Mouse (Mus musculus) heart, embryonic 13.5 days (tissue): Measurements from ENCODE around the gene Kif1bp. TPM values are rescaled to one million over a fixed set of nuclear protein-coding genes. Genes with fewer than 3 reads are reported as not detected.
"Not testable (repeated sequence)": the region's sequence is repeated elsewhere in the genome, so short reads cannot be mapped to it uniquely, and the experiment has no call there.

ENCODE experiments used
- ATAC-seq: fragments of 200-750 bp; cut with Nextera tagmentation; 2 replicates; pipeline ENCODE4 v1.8.0; 2017; ENCODE audit warnings: moderate TSS enrichment; ENCODE audit not compliant: insufficient number of reproducible peaks, low FRiP score, low TSS enrichment; ENCODE audit errors: extremely low read depth
- H3K27ac ChIP-seq: fragments of 300-500 bp; sonication (generic); replicated peaks from 2 replicates; pipeline ENCODE4 v1.5.1; 2015; ENCODE audit warnings: moderate library complexity, mild to moderate bottlenecking, inconsistent platforms
- H3K27me3 ChIP-seq: fragments of 300-500 bp; sonication (generic); replicated peaks from 2 replicates; pipeline ENCODE4 v1.6.1; 2015; ENCODE audit warnings: mild to moderate bottlenecking, inconsistent platforms
- H3K36me3 ChIP-seq: fragments of 300-500 bp; sonication (generic); 2 replicates; pipeline ENCODE4 v1.6.1; 2015; ENCODE audit warnings: mild to moderate bottlenecking, inconsistent platforms
- H3K4me1 ChIP-seq: fragments of 300-500 bp; sonication (generic); 2 replicates; pipeline ENCODE4 v1.6.1; 2015; ENCODE audit warnings: inconsistent platforms
- H3K4me2 ChIP-seq: fragments of 300-500 bp; sonication (generic); 2 replicates; pipeline ENCODE4 v1.6.1; 2015; ENCODE audit warnings: inconsistent platforms, mild to moderate bottlenecking, moderate library complexity
- H3K4me3 ChIP-seq: fragments of 300-500 bp; sonication (generic); 2 replicates; pipeline ENCODE4 v1.5.1; 2015; ENCODE audit warnings: moderate library complexity, mild to moderate bottlenecking, inconsistent platforms
- H3K9ac ChIP-seq: fragments of 300-500 bp; sonication (generic); 2 replicates; pipeline ENCODE4 v1.6.1; 2015; ENCODE audit warnings: inconsistent platforms, mild to moderate bottlenecking, moderate library complexity
- H3K9me3 ChIP-seq: fragments of 300-500 bp; sonication (generic); 2 replicates; pipeline ENCODE4 v1.6.1; 2016; ENCODE audit warnings: inconsistent platforms
- WGBS: fragments of 180-500 bp; shearing (Covaris S2); methylation state at CpG from one replicate; pipeline ENCODE4 v1.1.7; 2015; ENCODE audit warnings: mixed read lengths; 5-methylcytosine and 5-hydroxymethylcytosine counted together
- polyA plus RNA-seq: library from polyadenylated mRNA; unstranded; fragments of >200 nt; fragmentation: Nextera tagmentation; extraction: Ambion mirVana; gene quantifications from 2 replicates; pipeline ENCODE4 v1.2.1, GENCODE M21; 2015

The Kif1bp gene
- polyA plus RNA-seq, 1 experiment from 2014 or later = 26.0 TPM

DNA sequence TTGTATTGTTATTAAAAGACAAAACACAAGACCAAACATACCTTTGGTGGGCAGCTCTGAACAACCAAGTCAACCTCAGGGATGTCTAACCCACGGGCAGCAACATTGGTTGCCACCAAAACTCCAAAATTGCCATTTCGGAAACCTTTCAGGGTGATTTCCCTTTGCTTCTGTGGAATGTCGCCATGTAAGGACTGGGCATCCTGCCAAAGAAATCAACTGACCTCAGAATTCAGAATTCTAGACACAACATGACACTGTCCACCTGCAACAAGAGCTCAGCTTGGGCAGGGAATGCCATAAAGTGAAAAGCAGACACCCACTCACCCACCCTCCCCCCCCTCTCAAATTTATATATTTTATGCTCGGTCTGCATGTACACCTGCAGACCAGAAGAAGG, 10.4 kb upstream of the Kif1bp start:
- Histone ChIP-seq H3K27ac (no peak overlapping the region), H3K4me3 (no peak overlapping the region), H3K9ac (no peak overlapping the region), H3K9me3 (no peaks in the 10 kb centered on the region), H3K4me2 (no peak overlapping the region), H3K27me3 (no peaks in the 10 kb centered on the region), H3K36me3 (peaks cover 98% of the 10 kb centered on the region), H3K4me1 (peaks cover 10% of the 10 kb centered on the region)
- 70% methylated on average over 4 of the region's 4 CpGs for WGBS
- ATAC-seq = no peak

DNA sequence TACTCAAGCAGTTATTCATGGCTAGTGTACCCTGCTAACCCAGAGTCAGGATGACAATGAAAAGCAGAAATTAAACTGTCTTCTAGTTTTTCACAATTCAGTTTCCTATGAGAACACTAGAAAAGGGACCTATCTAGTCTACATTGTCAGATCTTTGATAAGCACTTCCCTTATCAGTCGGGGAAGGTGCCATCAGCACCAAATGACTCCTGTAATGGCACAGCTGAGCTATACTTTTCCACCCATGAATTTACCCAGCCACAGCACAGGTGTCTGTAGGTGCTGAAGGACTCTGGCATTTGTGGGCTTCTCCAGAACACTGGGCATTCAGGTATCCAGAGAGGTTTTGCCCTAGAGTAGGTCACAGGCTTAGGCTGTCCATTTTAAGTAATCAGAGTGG, 5.0 kb upstream of the Kif1bp start:
- H3K4me3 ChIP-seq = no peak overlapping the region
- WGBS = 66% methylated on average over 1 of the region's 1 CpGs
- no peaks in the 10 kb centered on the region for H3K27me3 ChIP-seq
- H3K27ac ChIP-seq = no peak overlapping the region
- ATAC-seq = no peak
- no peak overlapping the region for H3K4me2 ChIP-seq
- H3K36me3 ChIP-seq = peaks cover 83% of the 10 kb centered on the region
- no peaks in the 10 kb centered on the region for H3K9me3 ChIP-seq
- no peak overlapping the region for H3K9ac ChIP-seq
- peaks cover 3% of the 10 kb centered on the region for H3K4me1 ChIP-seq

DNA sequence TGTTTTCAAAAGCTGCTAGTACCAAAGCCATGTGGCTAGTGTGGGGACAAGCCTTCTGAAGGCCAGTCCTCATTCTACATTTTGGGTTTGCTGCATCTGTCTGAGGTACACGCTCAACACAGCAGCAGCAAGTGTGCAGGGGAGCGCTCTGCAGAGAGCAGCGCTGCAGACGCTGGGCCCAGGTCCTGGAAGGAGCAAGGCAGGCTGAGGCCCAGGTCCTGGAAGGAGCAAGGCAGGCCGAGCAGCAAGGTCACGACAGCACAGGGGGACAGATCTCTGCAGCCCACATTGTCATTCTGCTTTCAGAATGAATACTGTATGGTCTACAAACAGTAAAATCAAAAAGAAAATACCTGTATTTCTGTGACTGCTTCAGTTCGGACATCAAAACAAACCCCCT, 4.4 kb upstream of the Kif1bp start:
- Histone ChIP-seq H3K4me3 (no peak overlapping the region), H3K9me3 (no peaks in the 10 kb centered on the region), H3K27me3 (no peaks in the 10 kb centered on the region), H3K4me2 (no peak overlapping the region), H3K9ac (no peak overlapping the region), H3K4me1 (peaks cover 4% of the 10 kb centered on the region), H3K27ac (no peak overlapping the region), H3K36me3 (peaks cover 77% of the 10 kb centered on the region)
- WGBS = 86% methylated on average over 7 of the region's 7 CpGs
- ATAC-seq = no peak

DNA sequence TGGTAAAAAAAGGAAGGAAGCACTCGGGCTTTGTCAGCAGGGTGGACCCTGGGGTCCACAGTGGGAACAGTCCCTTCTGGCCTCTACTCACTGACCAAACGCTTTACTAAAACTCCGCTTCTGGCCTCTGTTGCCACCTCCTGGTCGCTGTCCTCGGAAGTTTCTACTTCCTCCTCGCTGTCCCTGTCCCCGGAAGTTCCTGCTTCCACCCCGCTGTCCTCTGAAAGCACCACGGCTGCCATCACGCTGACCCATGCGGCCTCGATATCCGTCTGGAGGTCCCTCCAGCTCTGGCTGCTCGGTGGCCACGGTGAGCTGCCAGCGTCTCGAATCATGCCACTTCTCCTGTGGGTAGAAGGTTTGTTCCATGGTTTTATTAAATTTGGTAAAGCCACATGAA, 4.0 kb upstream of the Kif1bp start:
- ATAC-seq = no peak
- H3K9me3 ChIP-seq = no peaks in the 10 kb centered on the region
- WGBS = 87% methylated on average over 17 of the region's 17 CpGs

DNA sequence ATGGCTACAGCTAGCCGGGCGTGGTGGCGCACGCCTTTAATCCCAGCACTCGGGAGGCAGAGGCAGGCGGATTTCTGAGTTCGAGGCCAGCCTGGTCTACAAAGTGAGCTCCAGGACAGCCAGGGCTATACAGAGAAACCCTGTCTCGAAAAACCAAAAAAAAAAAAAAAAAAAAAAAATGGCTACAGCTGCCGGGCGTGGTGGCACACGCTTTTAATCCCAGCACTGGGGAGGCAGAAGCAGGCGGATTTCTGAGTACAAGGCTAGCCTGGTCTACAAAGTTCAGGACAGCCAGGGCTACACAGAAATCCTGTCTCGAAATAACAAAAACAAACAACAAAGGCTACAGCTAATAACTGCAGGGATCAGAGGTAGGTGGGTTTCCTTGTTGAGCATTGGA, 872 bp upstream of the Kif1bp start:
- not testable (repeated sequence) for H3K9me3 ChIP-seq, H3K27me3 ChIP-seq, H3K4me2 ChIP-seq, ATAC-seq, H3K27ac ChIP-seq, H3K4me3 ChIP-seq, H3K9ac ChIP-seq
- WGBS = 81% methylated on average over 12 of the region's 13 CpGs
- peaks cover 13% of the 10 kb centered on the region for H3K4me1 ChIP-seq
- H3K36me3 ChIP-seq = peaks cover 56% of the 10 kb centered on the region

More for the DNA sequence above, 4.0 kb upstream of the Kif1bp start:
- Histone ChIP-seq H3K27me3 (no peaks in the 10 kb centered on the region), H3K36me3 (peaks cover 73% of the 10 kb centered on the region), H3K27ac (no peak overlapping the region), H3K4me3 (no peak overlapping the region), H3K4me1 (peaks cover 8% of the 10 kb centered on the region), H3K4me2 (no peak overlapping the region), H3K9ac (no peak overlapping the region)

DNA sequence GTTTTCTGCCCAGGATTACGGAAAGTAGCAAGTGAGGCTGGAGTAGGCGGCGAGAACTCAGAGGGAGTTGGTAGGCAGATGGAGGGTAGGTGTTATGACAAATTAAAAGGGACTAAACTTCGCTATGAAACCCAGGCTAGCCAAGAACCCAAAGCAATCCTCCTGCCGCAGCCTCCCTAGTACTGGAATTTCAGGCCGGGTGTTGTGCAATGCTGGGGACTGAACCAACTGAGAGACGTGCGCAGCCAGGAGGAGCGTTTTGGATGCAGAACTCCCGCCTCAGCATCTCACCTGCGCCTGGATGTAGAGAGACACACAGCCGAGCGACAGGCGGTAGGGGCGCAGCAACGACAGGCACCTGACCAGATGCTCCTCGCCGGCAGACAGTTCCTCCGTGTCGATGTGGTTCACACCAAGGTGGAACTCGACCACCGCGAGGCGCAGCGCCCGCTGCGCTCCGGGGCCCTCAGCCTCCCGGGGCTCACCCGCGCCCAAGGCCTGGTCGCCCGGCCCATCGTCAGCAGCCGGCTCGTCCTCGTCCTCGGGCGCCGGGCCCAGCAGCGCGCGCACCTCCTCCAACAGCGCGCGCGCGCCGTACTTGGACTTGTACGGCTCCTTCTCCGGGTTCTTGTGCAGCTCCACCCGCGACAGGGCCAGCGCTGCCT, 452 bp downstream of the Kif1bp start:
- Histone ChIP-seq H3K27me3 (no peaks in the 10 kb centered on the region), H3K9me3 (no peaks in the 10 kb centered on the region), H3K9ac (peak overlapping the region; percentile 92), H3K36me3 (peaks cover 56% of the 10 kb centered on the region), H3K4me1 (peaks cover 13% of the 10 kb centered on the region), H3K4me3 (peak overlapping the region; percentile 78), H3K4me2 (peak overlapping the region; percentile 95), H3K27ac (peak overlapping the region; percentile 79)
- ATAC-seq = peak; percentile 59
- under 1% methylated on average over 54 of the region's 54 CpGs for WGBS

DNA sequence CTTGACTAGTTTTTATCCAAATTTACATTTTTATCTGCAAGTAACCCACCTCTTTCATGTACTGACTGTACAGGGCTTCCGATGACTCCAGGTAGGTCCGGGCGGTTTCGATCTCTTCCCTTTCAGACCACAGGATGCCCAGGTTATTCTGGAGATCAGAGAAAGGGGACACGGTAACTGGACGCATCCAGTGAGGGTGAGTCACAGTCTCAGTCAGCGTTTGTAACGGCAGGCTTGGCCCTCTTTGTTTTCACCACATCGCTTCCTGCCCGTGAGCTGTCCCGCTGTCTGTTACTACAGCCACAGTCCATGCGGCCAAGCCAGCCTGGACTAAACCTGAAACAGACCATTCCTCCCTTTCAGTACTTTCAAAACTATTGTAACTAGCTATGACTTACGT, 3.3 kb downstream of the Kif1bp start:
- H3K4me2 ChIP-seq = no peak overlapping the region
- H3K36me3 ChIP-seq = peaks cover 52% of the 10 kb centered on the region
- ATAC-seq = no peak
- 86% methylated on average over 13 of the region's 13 CpGs for WGBS
- no peak overlapping the region for H3K9ac ChIP-seq
- H3K9me3 ChIP-seq = no peaks in the 10 kb centered on the region
- no peak overlapping the region for H3K4me3 ChIP-seq
- no peak overlapping the region for H3K27ac ChIP-seq
- H3K4me1 ChIP-seq = peaks cover 13% of the 10 kb centered on the region
- H3K27me3 ChIP-seq = no peaks in the 10 kb centered on the region

DNA sequence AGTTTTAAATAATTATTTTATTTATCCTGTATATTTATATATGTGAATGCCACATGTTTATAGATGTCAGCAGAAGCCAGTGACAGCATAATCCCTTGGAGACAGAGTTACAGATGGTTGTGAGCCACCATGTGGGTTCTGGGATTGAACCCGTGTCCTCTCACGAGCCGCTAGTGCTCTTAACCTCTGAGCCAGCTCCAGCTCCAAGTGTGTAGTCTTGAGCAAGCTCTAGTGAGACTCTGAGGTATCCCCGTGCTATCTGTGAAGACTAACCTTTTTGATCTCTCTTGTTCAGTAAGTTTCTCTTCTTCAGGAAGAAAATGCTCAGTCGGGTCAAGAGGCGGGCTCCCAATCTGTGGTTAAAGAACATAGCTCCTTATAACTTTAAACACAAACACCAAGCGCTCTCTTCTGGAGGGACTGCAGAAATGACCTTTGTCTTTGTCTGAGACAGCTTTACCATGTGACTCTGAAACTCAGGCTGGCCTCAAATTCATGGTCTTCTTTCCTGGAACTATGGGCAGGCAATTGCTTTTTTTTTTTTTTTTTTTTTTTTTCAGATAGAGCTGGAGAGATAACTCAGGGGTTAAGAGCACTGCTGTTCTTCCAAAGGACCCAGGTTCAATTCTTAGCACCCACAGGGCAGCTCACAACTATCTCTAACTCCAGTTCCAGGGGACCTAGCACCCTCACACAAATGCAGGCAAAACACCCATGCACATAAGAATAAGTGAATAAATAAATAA, 8.0 kb downstream of the Kif1bp start:
- 92% methylated on average over 7 of the region's 7 CpGs for WGBS
- Histone ChIP-seq H3K9me3 (no peaks in the 10 kb centered on the region), H3K27me3 (no peaks in the 10 kb centered on the region), H3K27ac (no peak overlapping the region), H3K4me3 (no peak overlapping the region), H3K36me3 (peaks cover 92% of the 10 kb centered on the region), H3K4me2 (no peak overlapping the region), H3K4me1 (no peaks in the 10 kb centered on the region), H3K9ac (no peak overlapping the region)
- ATAC-seq = no peak

DNA sequence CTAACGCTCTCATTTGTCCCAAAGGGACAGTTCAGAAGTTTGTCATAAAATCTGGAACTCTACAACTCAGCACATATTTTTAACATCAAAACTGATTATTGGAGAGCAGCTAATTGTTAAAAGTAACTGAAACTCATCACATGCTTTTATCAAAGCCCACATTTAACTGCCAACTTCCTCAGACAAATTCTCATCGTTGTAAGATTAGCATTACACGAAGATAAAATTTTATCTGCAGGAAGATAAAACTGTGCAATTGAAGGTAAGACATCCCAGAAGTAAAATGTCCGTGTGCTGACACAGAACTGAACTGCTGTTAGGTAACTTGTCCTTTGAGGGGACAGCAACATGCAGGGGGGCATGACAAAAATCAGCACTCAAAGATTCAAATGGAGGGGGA, 9.4 kb downstream of the Kif1bp start:
- no peak overlapping the region for H3K9ac ChIP-seq
- peaks cover 93% of the 10 kb centered on the region for H3K36me3 ChIP-seq
- no peaks in the 10 kb centered on the region for H3K9me3 ChIP-seq
- H3K4me2 ChIP-seq = no peak overlapping the region
- no peak overlapping the region for H3K4me3 ChIP-seq
- ATAC-seq = no peak
- H3K27ac ChIP-seq = no peak overlapping the region
- 71% methylated on average over 4 of the region's 4 CpGs for WGBS
- H3K4me1 ChIP-seq = no peaks in the 10 kb centered on the region
- H3K27me3 ChIP-seq = no peaks in the 10 kb centered on the region

DNA sequence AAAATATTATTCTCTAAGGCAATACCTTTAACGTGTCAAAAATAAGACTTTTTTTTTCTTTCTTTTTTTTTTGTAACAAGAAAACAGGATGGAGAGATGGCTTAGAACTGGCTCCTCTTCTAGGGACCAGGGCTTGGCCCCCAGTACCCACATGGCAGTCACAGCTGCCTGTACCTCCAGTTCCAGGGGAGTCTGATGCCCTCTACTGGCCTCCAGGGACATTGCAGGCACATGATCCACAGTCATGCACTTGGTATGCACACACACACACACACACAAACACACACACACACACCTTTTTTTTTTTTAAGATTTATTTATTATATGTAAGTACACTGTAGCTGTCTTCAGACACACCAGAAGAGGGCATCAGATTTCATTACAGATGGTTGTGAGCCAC, 20.5 kb downstream of the Kif1bp start:
- no peak overlapping the region for H3K4me3 ChIP-seq
- no peak overlapping the region for H3K9ac ChIP-seq
- 82% methylated on average over 1 of the region's 1 CpGs for WGBS
- H3K27ac ChIP-seq = no peak overlapping the region
- no peak for ATAC-seq
- no peaks in the 10 kb centered on the region for H3K4me1 ChIP-seq
- peaks cover 68% of the 10 kb centered on the region for H3K36me3 ChIP-seq
- H3K27me3 ChIP-seq = no peaks in the 10 kb centered on the region
- H3K9me3 ChIP-seq = no peaks in the 10 kb centered on the region
- no peak overlapping the region for H3K4me2 ChIP-seq

DNA sequence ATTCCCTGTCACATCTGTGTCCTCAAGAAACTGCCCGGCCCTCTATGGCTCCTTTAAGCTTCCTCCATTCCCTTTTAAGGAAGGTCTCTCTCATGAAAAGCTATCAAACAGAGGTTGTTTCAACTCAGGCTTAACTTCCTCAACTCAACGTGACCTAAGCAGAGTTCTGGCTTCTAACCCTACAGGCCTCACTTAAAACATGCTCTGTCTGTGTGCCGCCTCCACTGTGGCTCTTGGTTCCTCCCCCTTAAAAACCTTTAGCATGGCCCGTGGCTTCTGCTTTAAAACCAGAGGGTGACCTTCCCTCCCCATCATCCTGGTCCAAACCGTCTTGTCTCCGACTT, 21.7 kb downstream of the Kif1bp start:
- peaks cover 56% of the 10 kb centered on the region for H3K36me3 ChIP-seq
- no peak overlapping the region for H3K9ac ChIP-seq
- WGBS = 84% methylated on average over 6 of the region's 6 CpGs
- no peaks in the 10 kb centered on the region for H3K27me3 ChIP-seq
- H3K27ac ChIP-seq = no peak overlapping the region
- H3K4me2 ChIP-seq = no peak overlapping the region
- no peak for ATAC-seq
- H3K4me1 ChIP-seq = no peaks in the 10 kb centered on the region
- no peak overlapping the region for H3K4me3 ChIP-seq
- no peaks in the 10 kb centered on the region for H3K9me3 ChIP-seq
